Mouse (Mus musculus): ENCODE measurements around the gene Psme4. TPM values are rescaled to one million over a fixed set of nuclear protein-coding genes. Genes with fewer than 3 reads are reported as not detected.
A peak's percentile ranks its signal among the peaks of the same experiment; 100 is the strongest.

The Psme4 gene
- polyA plus RNA-seq, 1 experiment, result 0.90 TPM

DNA sequence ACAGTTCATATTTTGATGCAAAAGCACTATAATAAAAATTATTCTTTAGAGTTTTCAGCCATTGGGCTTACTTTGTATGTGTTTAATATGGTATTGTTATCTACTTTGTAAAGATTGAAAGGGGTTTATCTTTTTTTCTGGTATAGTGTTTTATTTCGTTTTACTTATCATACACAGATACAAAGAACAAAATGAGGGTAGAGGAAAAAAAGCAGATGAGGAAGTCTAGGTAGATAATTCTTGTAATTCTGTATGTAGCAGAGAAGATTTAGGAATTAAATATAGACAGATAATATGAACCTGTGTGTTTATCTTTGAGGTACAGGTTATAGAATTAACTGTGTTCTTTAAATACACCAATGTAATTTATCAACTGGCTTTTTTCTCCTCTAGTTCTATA, 30.9 kb downstream of the Psme4 start:
- no peaks in the 10 kb centered on the region for H3K9me3 ChIP-seq (ENCODE audit: control insufficient read depth, low read length)
- TF ChIP-seq TAL1 (IDR thresholded peaks at IDR 0.05; ENCODE audit: low read length) (no peak), GATA1 (IDR thresholded peaks at IDR 0.05; ENCODE audit: low read length) (no peak)
- H3K36me3 ChIP-seq (ENCODE audit: control insufficient read depth), result peaks cover 41% of the 10 kb centered on the region
- H3K4me3 ChIP-seq (replicated peaks), result no peak overlapping the region
- no peaks in the 10 kb centered on the region for H3K27me3 ChIP-seq (ENCODE audit: control insufficient read depth)
- no peaks in the 10 kb centered on the region; the same call in 1 of the 2 replicates for H3K4me1 ChIP-seq (ENCODE audit: control insufficient read depth)

DNA sequence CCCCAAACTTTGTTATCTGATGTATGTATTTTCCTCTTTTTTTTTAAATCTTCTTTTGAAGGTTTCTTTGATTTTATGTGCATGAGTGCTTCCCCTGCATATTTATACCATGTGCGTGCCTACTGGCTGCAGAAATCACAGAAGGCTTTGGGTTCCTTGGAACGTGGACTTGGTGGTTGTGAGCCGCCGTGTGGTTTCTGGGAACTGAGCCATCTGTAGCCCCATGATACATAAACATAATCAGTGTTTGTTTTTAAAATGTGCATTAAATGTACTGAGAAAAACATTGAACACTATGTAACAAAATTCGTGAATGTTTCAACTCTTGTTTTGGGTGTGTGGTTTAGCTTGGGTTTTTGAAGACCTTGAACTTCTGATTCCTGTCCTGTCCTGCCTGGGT, 49.6 kb downstream of the Psme4 start:
- H3K36me3 ChIP-seq (ENCODE audit: control insufficient read depth), result peaks cover 84% of the 10 kb centered on the region
- no peaks in the 10 kb centered on the region for H3K4me1 ChIP-seq (ENCODE audit: control insufficient read depth)
- H3K27me3 ChIP-seq (ENCODE audit: control insufficient read depth), result no peaks in the 10 kb centered on the region
- TF ChIP-seq GATA1 (IDR thresholded peaks at IDR 0.05; ENCODE audit: low read length), result no peak
- TF ChIP-seq TAL1 (IDR thresholded peaks at IDR 0.05; ENCODE audit: low read length), result no peak
- no peaks in the 10 kb centered on the region for H3K9me3 ChIP-seq (ENCODE audit: control insufficient read depth, low read length)
- no peak overlapping the region for H3K4me3 ChIP-seq (replicated peaks)

DNA sequence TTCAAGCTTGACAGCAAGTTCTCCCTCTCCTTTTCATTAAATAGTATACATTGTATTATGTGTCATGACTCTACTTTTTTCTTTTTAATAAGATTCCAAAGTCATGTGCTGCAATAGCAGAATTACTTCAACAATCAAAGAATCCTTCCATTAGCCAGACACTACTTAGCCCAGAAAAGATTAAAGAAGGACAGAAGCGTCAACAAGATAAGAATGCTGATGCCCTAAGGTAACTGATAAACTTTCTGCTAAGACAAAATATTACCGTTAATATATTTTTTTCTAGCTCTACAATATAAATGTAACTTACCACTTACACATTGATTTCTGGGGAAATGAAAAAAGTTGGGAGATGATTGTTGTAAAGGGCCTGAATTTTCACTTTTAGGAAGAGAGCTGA, 67.3 kb downstream of the Psme4 start:
- TF ChIP-seq GATA1 (IDR thresholded peaks at IDR 0.05; ENCODE audit: low read length) (no peak), TAL1 (IDR thresholded peaks at IDR 0.05; ENCODE audit: low read length) (no peak)
- Histone ChIP-seq H3K36me3 (ENCODE audit: control insufficient read depth) (peaks cover 86% of the 10 kb centered on the region), H3K4me1 (ENCODE audit: control insufficient read depth) (no peaks in the 10 kb centered on the region), H3K4me3 (replicated peaks) (no peak overlapping the region), H3K27me3 (ENCODE audit: control insufficient read depth) (no peaks in the 10 kb centered on the region), H3K9me3 (ENCODE audit: control insufficient read depth, low read length) (no peaks in the 10 kb centered on the region)

GRCm38 (mm10) chr11:30844355-30844754, 72.8 kb downstream of the Psme4 start:
- H3K4me3 ChIP-seq (replicated peaks), result no peak overlapping the region
- H3K36me3 ChIP-seq (ENCODE audit: control insufficient read depth), result peaks cover 77% of the 10 kb centered on the region
- no peak for TF ChIP-seq GATA1 (IDR thresholded peaks at IDR 0.05; ENCODE audit: low read length)
- no peak for TF ChIP-seq TAL1 (IDR thresholded peaks at IDR 0.05; ENCODE audit: low read length)
- H3K4me1 ChIP-seq (ENCODE audit: control insufficient read depth), result no peaks in the 10 kb centered on the region
- H3K9me3 ChIP-seq (ENCODE audit: control insufficient read depth, low read length), result no peaks in the 10 kb centered on the region
- H3K27me3 ChIP-seq (ENCODE audit: control insufficient read depth), result no peaks in the 10 kb centered on the region

DNA sequence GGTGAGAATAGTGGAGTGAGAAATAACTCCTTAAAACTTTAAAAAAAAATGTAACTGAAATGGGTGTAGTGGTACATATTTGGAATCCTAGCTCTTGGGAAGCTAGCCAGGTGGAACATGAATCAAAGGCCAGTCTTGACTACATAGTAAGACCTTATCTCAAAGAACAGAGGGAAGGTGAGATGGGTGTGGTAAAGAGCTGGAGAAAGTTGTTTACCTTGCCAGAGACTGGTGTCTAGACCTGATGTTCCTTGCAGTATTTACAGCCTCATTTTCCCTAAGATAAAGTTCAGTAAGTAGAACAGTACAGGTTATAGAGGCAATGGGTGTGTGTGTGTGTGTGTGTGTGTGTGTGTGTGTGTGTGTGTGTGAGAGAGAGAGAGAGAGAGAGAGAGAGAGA, 100.9 kb downstream of the Psme4 start:
- Histone ChIP-seq H3K36me3 (ENCODE audit: control insufficient read depth) (peaks cover 58% of the 10 kb centered on the region), H3K4me3 (replicated peaks) (no peak overlapping the region), H3K9me3 (ENCODE audit: control insufficient read depth, low read length) (no peaks in the 10 kb centered on the region), H3K4me1 (ENCODE audit: control insufficient read depth) (peaks cover 14% of the 10 kb centered on the region), H3K27me3 (ENCODE audit: control insufficient read depth) (no peaks in the 10 kb centered on the region)
- no peak for TF ChIP-seq TAL1 (IDR thresholded peaks at IDR 0.05; ENCODE audit: low read length)
- TF ChIP-seq GATA1 (IDR thresholded peaks at IDR 0.05; ENCODE audit: low read length), result no peak

- peaks cover 29% of the 10 kb centered on the region for H3K27me3 ChIP-seq (ENCODE audit: control insufficient read depth)
- TF ChIP-seq GATA1 (IDR thresholded peaks at IDR 0.05; ENCODE audit: low read length), result no peak
- TF ChIP-seq TAL1 (IDR thresholded peaks at IDR 0.05; ENCODE audit: low read length), result no peak
- peak within 1 kb of the TSS; percentile 28 for H3K4me3 ChIP-seq (replicated peaks)
- H3K4me1 ChIP-seq (ENCODE audit: control insufficient read depth), result peaks cover 7% of the 10 kb centered on the region
- no peaks in the 10 kb centered on the region for H3K9me3 ChIP-seq (ENCODE audit: control insufficient read depth, low read length)
- peaks cover 9% of the 10 kb centered on the region for H3K36me3 ChIP-seq (ENCODE audit: control insufficient read depth)
These were observed 113.8 kb downstream of the Psme4 start, which contains the start of the genes Gpr75 and Asb3 for GRCm38 (mm10) chr11:30885171-30885871. Gpr75 (plus strand) TSS chr11:30885358. Asb3 (plus strand) TSS chr11:30885416.

GRCm38 (mm10) chr11:30888153-30888552, 116.6 kb downstream of the Psme4 start:
- no peak for TF ChIP-seq TAL1 (IDR thresholded peaks at IDR 0.05; ENCODE audit: low read length)
- TF ChIP-seq GATA1 (IDR thresholded peaks at IDR 0.05; ENCODE audit: low read length), result no peak
- Histone ChIP-seq H3K4me1 (ENCODE audit: control insufficient read depth) (peaks cover 7% of the 10 kb centered on the region), H3K9me3 (ENCODE audit: control insufficient read depth, low read length) (no peaks in the 10 kb centered on the region), H3K4me3 (replicated peaks) (no peak overlapping the region), H3K36me3 (ENCODE audit: control insufficient read depth) (no peaks in the 10 kb centered on the region), H3K27me3 (ENCODE audit: control insufficient read depth) (peaks cover 29% of the 10 kb centered on the region)

GRCm38 (mm10) chr11:30896201-30896600, 124.7 kb downstream of the Psme4 start:
- H3K36me3 ChIP-seq (ENCODE audit: control insufficient read depth), result no peaks in the 10 kb centered on the region
- H3K4me1 ChIP-seq (ENCODE audit: control insufficient read depth), result no peaks in the 10 kb centered on the region
- no peaks in the 10 kb centered on the region for H3K27me3 ChIP-seq (ENCODE audit: control insufficient read depth)
- no peak for TF ChIP-seq TAL1 (IDR thresholded peaks at IDR 0.05; ENCODE audit: low read length)
- TF ChIP-seq GATA1 (IDR thresholded peaks at IDR 0.05; ENCODE audit: low read length), result no peak
- H3K9me3 ChIP-seq (ENCODE audit: control insufficient read depth, low read length), result no peaks in the 10 kb centered on the region
- no peak overlapping the region for H3K4me3 ChIP-seq (replicated peaks)

- TF ChIP-seq TAL1 (IDR thresholded peaks at IDR 0.05; ENCODE audit: low read length) (no peak), GATA1 (IDR thresholded peaks at IDR 0.05; ENCODE audit: low read length) (no peak)
These were observed 127.8 kb downstream of the Psme4 start for GRCm38 (mm10) chr11:30899312-30899711.

More at GRCm38 (mm10) chr11:30899312-30899711, 127.8 kb downstream of the Psme4 start:
- H3K9me3 ChIP-seq (ENCODE audit: control insufficient read depth, low read length), result no peaks in the 10 kb centered on the region
- H3K36me3 ChIP-seq (ENCODE audit: control insufficient read depth), result no peaks in the 10 kb centered on the region
- H3K4me1 ChIP-seq (ENCODE audit: control insufficient read depth), result no peaks in the 10 kb centered on the region
- no peak overlapping the region for H3K4me3 ChIP-seq (replicated peaks)
- H3K27me3 ChIP-seq (ENCODE audit: control insufficient read depth), result no peaks in the 10 kb centered on the region
